Mouse (Mus musculus) B cell, adult 62 days (primary cell): ENCODE results near the gene Usp17le. TPM values are rescaled to one million over a fixed set of nuclear protein-coding genes. Genes with fewer than 3 reads are reported as not detected.

Experiments used
- total RNA-seq: library from RNA; stranded (reverse); gene quantifications from 4 replicates; pipeline ENCODE4 v1.2.4, GENCODE M21; 2023

Usp17le gene
- total RNA-seq, result not detected in 4 replicates

DNA sequence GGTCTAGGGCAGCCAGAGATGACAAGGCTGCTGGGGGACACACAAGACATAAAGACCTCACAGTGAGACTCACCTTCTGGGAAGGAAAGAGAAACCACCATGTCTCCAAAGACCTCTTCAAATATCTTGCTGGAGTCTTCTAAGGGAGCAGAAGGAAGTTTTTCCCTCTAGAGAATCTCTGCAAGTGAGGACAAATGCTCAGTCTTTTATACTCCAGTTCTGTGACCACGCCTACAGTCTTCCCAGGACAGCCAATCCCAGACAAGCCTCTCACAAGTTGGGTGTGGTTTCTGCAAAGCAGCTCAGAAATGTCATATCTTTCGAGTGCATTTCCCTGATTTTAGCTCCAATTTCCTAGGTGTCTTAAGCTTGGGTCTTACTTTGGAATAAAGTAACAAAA lies at the start of gene Usp17le:
Gene Usp17le (minus strand): TSS at position 101 of the 400 bp plus-strand sequence.

Other genes with a start within 250 kb of the Usp17le start
- gene Olfr651, start 227.3 kb downstream of the Usp17le start, total RNA-seq, result not detected in 4 replicates
- gene Olfr652, start 216.6 kb downstream of the Usp17le start, total RNA-seq, result not detected in 4 replicates
- gene Olfr653, start 200.2 kb downstream of the Usp17le start, total RNA-seq, result not detected in 4 replicates
- not detected in 4 replicates for gene Olfr654, start 190.4 kb downstream of the Usp17le start, total RNA-seq
- gene Olfr655, start 175.7 kb downstream of the Usp17le start, total RNA-seq, result 1.2 TPM in 1 of 4 replicates, not detected in the others
- gene Olfr656, start 163.5 kb downstream of the Usp17le start, total RNA-seq, result 0.14 TPM in 1 of 4 replicates, not detected in the others
- not detected in 4 replicates for gene Olfr657, start 152.7 kb downstream of the Usp17le start, total RNA-seq
- gene Olfr658, start 130.2 kb downstream of the Usp17le start, total RNA-seq, result not detected in 4 replicates
- not detected in 4 replicates for gene Olfr659, start 110.7 kb downstream of the Usp17le start, total RNA-seq
- gene Olfr661, start 91.0 kb downstream of the Usp17le start, total RNA-seq, result not detected in 4 replicates
- not detected in 4 replicates for gene Usp17lb, start 65.1 kb upstream of the Usp17le start, total RNA-seq
- not detected in 4 replicates for gene Usp17la, start 79.5 kb upstream of the Usp17le start, total RNA-seq
- gene Olfr665, start 100.6 kb upstream of the Usp17le start, total RNA-seq, result not detected in 4 replicates
- not detected in 4 replicates for gene Olfr666, start 118.5 kb upstream of the Usp17le start, total RNA-seq
- not detected in 4 replicates for gene Olfr667, start 144.0 kb upstream of the Usp17le start, total RNA-seq
- gene Olfr668, start 150.6 kb upstream of the Usp17le start, total RNA-seq, result not detected in 4 replicates
- not detected in 4 replicates for gene Olfr669, start 156.8 kb upstream of the Usp17le start, total RNA-seq
- not detected in 4 replicates for gene Olfr670, start 185.2 kb upstream of the Usp17le start, total RNA-seq
- not detected in 4 replicates for gene Olfr671, start 201.7 kb upstream of the Usp17le start, total RNA-seq
- not detected in 4 replicates for gene Olfr672, start 224.6 kb upstream of the Usp17le start, total RNA-seq